Mouse (Mus musculus) lung, embryonic 16.5 days (tissue): ENCODE results near the gene Pkmyt1. TPM values are rescaled to one million over a fixed set of nuclear protein-coding genes. Genes with fewer than 3 reads are reported as not detected.

Experiments used
- ATAC-seq: fragments of 200-750 bp; cut with Nextera tagmentation; 2 replicates; pipeline ENCODE4 v1.8.0; 2017; ENCODE audit warnings: low read depth, mild to moderate bottlenecking, moderate library complexity
- H3K27ac ChIP-seq: fragments of 300-500 bp; sonication (generic); 2 replicates; pipeline ENCODE4 v1.5.1; 2014; ENCODE audit warnings: mild to moderate bottlenecking, control low read depth, low read length
- H3K27me3 ChIP-seq: fragments of 300-500 bp; sonication (generic); 2 replicates; pipeline ENCODE4 v1.6.1; 2014; ENCODE audit warnings: low read depth, low read length, mixed read lengths; ENCODE audit not compliant: control insufficient read depth, insufficient read depth
- H3K36me3 ChIP-seq: fragments of 300-500 bp; sonication (generic); 2 replicates; pipeline ENCODE4 v1.6.1; 2014; ENCODE audit warnings: low read length; ENCODE audit not compliant: control insufficient read depth, insufficient read depth
- H3K4me1 ChIP-seq: fragments of 300-500 bp; sonication (generic); replicated peaks from 2 replicates; pipeline ENCODE4 v1.6.1; 2014; ENCODE audit warnings: low read length, mixed read lengths; ENCODE audit not compliant: control insufficient read depth, insufficient read depth
- H3K4me2 ChIP-seq: fragments of 300-500 bp; sonication (generic); 2 replicates; pipeline ENCODE4 v1.6.1; 2014; ENCODE audit warnings: low read depth, low read length, control low read depth
- H3K4me3 ChIP-seq: fragments of 300-500 bp; sonication (generic); 2 replicates; pipeline ENCODE4 v1.5.1; 2014; ENCODE audit warnings: mild to moderate bottlenecking, low read length, control low read depth
- H3K9ac ChIP-seq: fragments of 300-500 bp; sonication (generic); 2 replicates; pipeline ENCODE4 v1.6.1; 2014; ENCODE audit warnings: low read length, control low read depth
- H3K9me3 ChIP-seq: fragments of 300-500 bp; sonication (generic); 2 replicates; pipeline ENCODE4 v1.6.1; 2016; ENCODE audit warnings: low read length; ENCODE audit not compliant: control insufficient read depth
- WGBS: fragments of 180-500 bp; shearing (Covaris S2); extraction: QIAGEN DNeasy Blood & Tissue Kit; methylation state at CpG from one replicate; pipeline ENCODE4 v1.1.7; 2014; 5-methylcytosine and 5-hydroxymethylcytosine counted together
- polyA plus RNA-seq: library from polyadenylated mRNA; unstranded; fragments of >200 nt; fragmentation: Nextera tagmentation; extraction: Ambion mirVana; gene quantifications from 2 replicates; pipeline ENCODE4 v1.2.1, GENCODE M21; 2015

Pkmyt1 gene
- polyA plus RNA-seq = 58.2 and 58.8 TPM in 2 replicates

DNA sequence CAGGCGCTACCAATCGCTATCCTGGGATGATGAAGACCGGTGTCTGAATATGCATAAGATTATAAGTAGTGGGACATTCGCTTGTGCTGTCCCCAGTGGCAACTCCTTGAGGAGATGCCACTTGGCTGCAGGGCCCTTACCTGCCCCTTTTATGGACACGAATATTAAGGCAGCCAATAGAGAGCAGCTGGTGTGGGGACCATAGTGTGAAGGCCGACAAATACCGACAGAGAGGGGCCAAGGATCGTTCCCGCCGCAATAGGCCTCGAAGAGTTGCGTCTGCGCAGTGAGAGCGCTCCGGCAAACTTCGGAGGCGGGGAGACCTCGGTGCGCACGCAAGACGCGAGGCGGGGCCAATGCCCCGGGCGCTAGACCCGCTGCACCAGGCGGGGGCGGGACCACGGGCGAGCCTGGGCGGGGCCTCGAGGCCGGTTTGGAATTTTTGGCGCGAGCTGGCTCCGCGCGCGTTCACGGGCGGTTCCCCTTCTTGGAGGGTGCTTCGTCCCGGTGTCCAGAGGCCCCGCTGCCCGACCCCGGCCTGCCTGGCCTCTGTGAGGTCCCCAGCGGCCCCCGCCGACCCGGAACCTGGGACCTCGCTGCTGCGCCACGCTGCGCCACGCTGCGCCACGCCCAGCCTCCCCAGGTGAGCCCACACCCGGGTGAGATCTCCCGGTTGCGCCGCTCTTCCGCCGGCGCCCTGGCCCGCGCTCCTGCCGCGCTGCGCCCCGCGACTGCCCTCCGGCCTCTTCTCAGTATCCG lies at the start of gene Pkmyt1:
Gene Pkmyt1 (plus strand): TSS at position 338 of the 759 bp plus-strand sequence.
- Histone ChIP-seq H3K4me1 (peaks cover 13% of the 10 kb centered on the region; the same call in 1 of the 2 replicates), H3K27ac (peak within 1 kb of the TSS; percentile 93), H3K9ac (peak within 1 kb of the TSS; percentile 86), H3K27me3 (no peaks in the 10 kb centered on the region), H3K4me2 (peak within 1 kb of the TSS; percentile 72), H3K4me3 (peak within 1 kb of the TSS; percentile 79), H3K36me3 (no peaks in the 10 kb centered on the region), H3K9me3 (no peaks in the 10 kb centered on the region)
- ATAC-seq = peak; percentile 94
- 2% methylated on average over 68 of the region's 73 CpGs for WGBS

- under 1% methylated on average over 28 of the region's 37 CpGs for WGBS
- Histone ChIP-seq H3K27ac (peak overlapping the region; percentile 47), H3K4me2 (peak overlapping the region; percentile 74), H3K4me3 (peak overlapping the region; percentile 54), H3K9ac (peak overlapping the region; percentile 64), H3K36me3 (no peaks in the 10 kb centered on the region), H3K4me1 (peaks cover 42% of the 10 kb centered on the region), H3K9me3 (no peaks in the 10 kb centered on the region), H3K27me3 (peaks cover 24% of the 10 kb centered on the region)
- no peak for ATAC-seq
Measured at GRCm38 (mm10) chr17:23676473-23677031, 49.6 kb upstream of the Pkmyt1 start.

DNA sequence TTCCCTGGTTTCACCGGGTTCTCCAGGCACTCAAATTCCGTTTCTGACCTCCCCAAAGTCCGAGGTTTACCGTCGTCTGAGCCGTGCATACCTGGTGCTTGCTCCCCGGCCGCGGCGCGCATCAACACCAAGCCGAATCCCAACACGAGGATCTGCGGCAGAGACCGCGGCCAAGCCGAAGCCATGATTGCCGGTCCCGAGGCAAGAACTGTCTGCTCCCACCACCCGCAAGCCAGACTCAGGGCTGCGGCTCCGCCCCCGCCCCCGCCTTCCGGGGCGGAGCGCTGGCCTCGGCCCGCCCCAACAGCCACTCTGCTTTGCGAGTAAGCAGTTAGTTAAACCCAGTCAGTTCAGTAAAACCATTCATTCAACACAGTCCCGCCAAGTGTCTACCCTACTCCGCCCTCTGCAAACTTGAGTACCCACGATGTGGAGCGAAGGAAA lies 48.9 kb upstream of the Pkmyt1 start, which contains the start of gene Tnfrsf12a:
Gene Tnfrsf12a (minus strand): TSS at position 233 of the 444 bp plus-strand sequence.
- no peaks in the 10 kb centered on the region for H3K36me3 ChIP-seq
- H3K27me3 ChIP-seq = peaks cover 31% of the 10 kb centered on the region
- H3K9me3 ChIP-seq = no peaks in the 10 kb centered on the region
- ATAC-seq = peak; percentile 65
- under 1% methylated on average over 34 of the region's 34 CpGs for WGBS
- peak within 1 kb of the TSS; percentile 74 for H3K4me2 ChIP-seq
- H3K4me3 ChIP-seq = peak within 1 kb of the TSS; percentile 54
- H3K27ac ChIP-seq = peak within 1 kb of the TSS; percentile 47
- peaks cover 48% of the 10 kb centered on the region for H3K4me1 ChIP-seq
- peak within 1 kb of the TSS; percentile 64 for H3K9ac ChIP-seq

DNA sequence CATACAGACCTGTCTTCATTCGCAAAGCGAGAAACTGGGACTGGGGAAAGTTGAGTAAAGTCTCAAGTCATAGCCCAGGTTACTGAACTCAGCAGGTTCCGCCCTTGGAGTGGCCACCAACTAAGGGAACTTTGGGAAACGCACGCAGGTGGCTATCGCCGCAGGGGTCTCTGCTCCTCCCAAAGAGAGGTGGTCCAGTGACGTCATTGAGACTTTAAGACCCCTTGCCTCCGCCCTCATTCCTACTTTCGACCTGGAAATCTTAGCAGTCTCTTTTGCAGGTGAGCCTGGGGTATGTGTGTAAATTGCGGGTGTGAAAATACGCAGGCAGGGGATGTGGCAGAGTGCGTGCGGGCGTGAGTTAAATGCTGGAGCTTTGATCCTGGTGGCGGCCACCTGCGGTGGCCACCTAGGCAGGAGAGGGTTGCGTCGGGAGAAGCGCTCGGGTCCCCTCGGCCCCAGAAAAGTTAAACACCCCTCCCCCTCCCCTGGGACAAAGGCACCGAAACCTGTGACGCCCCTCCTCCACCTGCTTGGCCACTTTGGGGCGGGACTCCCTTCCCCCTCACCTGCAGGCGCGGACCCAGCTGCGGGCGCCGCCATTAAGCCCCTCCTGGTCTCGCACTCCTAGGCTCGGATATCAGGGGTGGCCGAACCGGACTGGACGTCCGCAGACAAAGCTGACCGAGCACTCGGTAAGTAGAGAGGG lies 46.9 kb upstream of the Pkmyt1 start, which contains the start of gene Cldn6:
Gene Cldn6 (plus strand): TSS at position 123 of the 709 bp plus-strand sequence.
- WGBS = 2% methylated on average over 38 of the region's 38 CpGs
- H3K9me3 ChIP-seq = no peaks in the 10 kb centered on the region
- H3K4me3 ChIP-seq = peak within 1 kb of the TSS; percentile 53
- H3K27me3 ChIP-seq = peaks cover 41% of the 10 kb centered on the region
- H3K9ac ChIP-seq = peak within 1 kb of the TSS; percentile 65
- H3K4me1 ChIP-seq = peaks cover 44% of the 10 kb centered on the region
- peak; percentile 11; the same call in 1 of the 2 replicates for ATAC-seq
- H3K27ac ChIP-seq = peak within 1 kb of the TSS; percentile 68
- peak within 1 kb of the TSS; percentile 55 for H3K4me2 ChIP-seq
- H3K36me3 ChIP-seq = no peaks in the 10 kb centered on the region

GRCm38 (mm10) chr17:23680336-23680735 lies 45.8 kb upstream of the Pkmyt1 start:
- H3K9ac ChIP-seq = peak overlapping the region; percentile 65
- peaks cover 42% of the 10 kb centered on the region for H3K27me3 ChIP-seq
- H3K4me1 ChIP-seq = peaks cover 34% of the 10 kb centered on the region
- no peaks in the 10 kb centered on the region for H3K9me3 ChIP-seq
- no peak for ATAC-seq
- peak overlapping the region; percentile 68; the same call in 1 of the 2 replicates for H3K27ac ChIP-seq
- H3K36me3 ChIP-seq = no peaks in the 10 kb centered on the region
- peak overlapping the region; percentile 55 for H3K4me2 ChIP-seq
- peak overlapping the region; percentile 53 for H3K4me3 ChIP-seq
- WGBS = 46% methylated on average over 9 of the region's 9 CpGs

- Histone ChIP-seq H3K36me3 (no peaks in the 10 kb centered on the region), H3K9ac (no peak overlapping the region), H3K9me3 (no peaks in the 10 kb centered on the region), H3K4me1 (peaks cover 26% of the 10 kb centered on the region), H3K4me3 (0 out of 2 replicates have a peak overlapping the region, but pooled peaks have one; percentile 5), H3K27ac (no peak overlapping the region), H3K4me2 (peak overlapping the region; percentile 55), H3K27me3 (peaks cover 42% of the 10 kb centered on the region)
- no peak for ATAC-seq
- 43% methylated on average over 10 of the region's 10 CpGs for WGBS
Measured at GRCm38 (mm10) chr17:23681086-23681485, 45.0 kb upstream of the Pkmyt1 start.

DNA sequence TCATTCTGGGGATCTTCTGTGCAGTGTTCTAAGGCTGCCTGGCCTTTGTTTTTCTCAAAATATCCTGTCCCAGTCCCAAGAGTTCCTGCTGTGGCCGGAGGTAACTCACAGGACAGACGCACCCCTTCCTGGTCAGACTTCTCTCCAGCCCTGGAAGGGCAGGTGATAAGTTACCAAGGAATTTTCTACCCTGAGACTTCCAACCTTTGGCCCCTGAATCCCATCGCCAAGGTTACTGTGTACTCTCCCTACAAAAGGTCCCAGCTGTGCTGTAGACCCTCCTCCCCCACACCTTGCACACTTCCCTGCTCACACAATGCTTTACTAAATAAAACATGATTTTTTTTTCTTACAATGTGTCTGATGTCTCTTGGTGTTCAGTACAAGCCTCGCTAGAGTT lies 44.0 kb upstream of the Pkmyt1 start:
- Histone ChIP-seq H3K4me1 (peaks cover 20% of the 10 kb centered on the region), H3K4me3 (no peak overlapping the region), H3K9ac (no peak overlapping the region), H3K4me2 (no peak overlapping the region), H3K27ac (no peak overlapping the region), H3K9me3 (no peaks in the 10 kb centered on the region), H3K27me3 (peaks cover 42% of the 10 kb centered on the region), H3K36me3 (no peaks in the 10 kb centered on the region)
- 33% methylated on average over 4 of the region's 4 CpGs for WGBS
- ATAC-seq = no peak

DNA sequence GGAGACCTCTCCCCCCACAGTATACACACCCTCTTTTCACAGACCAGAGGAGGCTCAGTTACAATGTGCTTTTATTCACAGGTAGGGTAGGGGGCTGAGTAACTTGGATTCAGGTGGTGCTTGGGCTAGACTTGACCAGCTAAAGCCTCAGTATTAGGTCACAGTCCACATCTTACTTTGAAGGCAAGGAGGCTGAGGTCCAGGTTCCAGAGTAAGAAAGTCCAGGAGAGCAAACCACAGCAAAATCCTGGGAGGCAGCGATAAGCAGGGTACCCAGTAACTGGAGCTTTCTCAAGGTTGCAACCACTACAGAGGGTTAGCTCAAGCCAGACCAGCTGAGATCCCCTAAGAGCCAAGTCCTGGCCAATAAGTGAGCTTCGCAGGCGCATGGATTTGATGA lies 43.6 kb upstream of the Pkmyt1 start:
- H3K9me3 ChIP-seq = no peaks in the 10 kb centered on the region
- H3K9ac ChIP-seq = no peak overlapping the region
- no peak overlapping the region for H3K4me3 ChIP-seq
- peaks cover 42% of the 10 kb centered on the region for H3K27me3 ChIP-seq
- WGBS = 49% methylated on average over 3 of the region's 3 CpGs
- ATAC-seq = no peak
- no peak overlapping the region for H3K4me2 ChIP-seq
- peaks cover 18% of the 10 kb centered on the region for H3K4me1 ChIP-seq
- H3K27ac ChIP-seq = no peak overlapping the region
- no peaks in the 10 kb centered on the region for H3K36me3 ChIP-seq
